Mouse (Mus musculus) monocyte, adult 5-6 weeks (primary cell): Measurements from ENCODE around the gene Paics. TPM values are rescaled to one million over a fixed set of nuclear protein-coding genes. Genes with fewer than 3 reads are reported as not detected.
"Not testable (repeated sequence)": the region's sequence is repeated elsewhere in the genome, so short reads cannot be mapped to it uniquely, and the experiment has no call there.

ENCODE experiments used
- ATAC-seq: fragments of 153-309, 156-312 bp; replicated peaks from 2 replicates; pipeline ENCODE4 v1.8.0; 2017; ENCODE audit warnings: mild to moderate bottlenecking; ENCODE audit not compliant: low TSS enrichment, insufficient number of reproducible peaks, severe bottlenecking, poor library complexity, low FRiP score
- total RNA-seq: library from RNA; stranded (forward); fragments of 200-1000, 200-491, 200-594 nt; gene quantifications from 3 replicates; pipeline ENCODE4 v1.2.3, GENCODE M21; 2017

The Paics gene
- total RNA-seq, 1 experiment from 2014 or later: 104 TPM

DNA sequence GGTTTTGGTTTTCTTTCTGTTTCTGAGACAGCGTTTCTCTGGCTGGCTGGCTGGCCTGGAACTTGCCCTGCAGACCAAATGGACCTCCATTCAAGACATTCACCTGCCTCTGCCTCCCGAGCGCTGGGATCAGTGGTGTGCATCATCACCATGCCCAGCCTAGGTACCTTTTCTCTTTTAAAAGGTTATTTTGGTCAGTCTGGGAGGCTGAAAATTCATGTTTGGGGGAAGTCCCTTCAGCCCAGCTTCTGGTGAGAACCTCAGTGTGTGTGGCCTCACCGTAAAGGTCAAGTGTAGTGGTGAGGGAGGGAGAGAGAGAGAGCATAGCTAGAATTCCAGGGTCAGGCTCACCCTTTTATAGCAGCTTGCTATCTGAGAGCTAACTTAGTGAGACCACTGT, 3.3 kb upstream of the Paics start:
- ATAC-seq: no peak

DNA sequence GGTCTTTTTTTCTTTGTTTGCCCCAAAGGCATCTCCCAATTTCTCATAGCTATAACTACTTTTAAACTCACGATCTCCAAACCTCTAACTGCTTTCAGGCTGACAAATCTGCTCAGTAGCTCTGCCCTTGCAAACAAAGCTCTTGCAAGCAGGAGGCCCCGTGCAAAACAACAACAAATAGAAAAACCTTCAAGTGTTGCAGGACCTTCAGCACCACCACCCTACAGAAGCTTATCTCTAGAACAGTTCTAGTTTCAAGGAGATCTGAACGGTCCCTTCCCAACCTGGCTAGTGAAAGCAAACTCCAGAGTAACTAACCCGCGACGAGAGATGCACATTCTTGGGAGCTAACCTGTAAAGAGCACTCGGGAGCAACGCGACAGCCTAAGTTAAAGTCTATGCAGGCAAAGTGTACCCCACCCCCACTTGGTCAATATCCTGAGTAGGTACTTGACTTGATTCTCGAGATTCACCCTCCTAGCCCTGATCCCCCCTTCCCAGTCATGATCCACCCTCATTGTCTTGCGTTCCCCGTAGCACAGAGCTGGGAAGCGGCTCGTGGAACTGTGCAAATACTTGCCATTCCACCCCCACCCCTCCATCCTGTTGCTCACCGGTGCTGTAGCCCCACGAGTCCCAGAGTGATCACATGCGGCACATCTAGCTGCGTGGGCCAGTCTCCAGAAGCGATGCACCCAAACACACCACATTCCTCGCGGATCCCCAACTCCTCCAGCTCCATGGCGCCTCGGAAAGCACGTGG, 583 bp upstream of the Paics start:
- no peak for ATAC-seq

DNA sequence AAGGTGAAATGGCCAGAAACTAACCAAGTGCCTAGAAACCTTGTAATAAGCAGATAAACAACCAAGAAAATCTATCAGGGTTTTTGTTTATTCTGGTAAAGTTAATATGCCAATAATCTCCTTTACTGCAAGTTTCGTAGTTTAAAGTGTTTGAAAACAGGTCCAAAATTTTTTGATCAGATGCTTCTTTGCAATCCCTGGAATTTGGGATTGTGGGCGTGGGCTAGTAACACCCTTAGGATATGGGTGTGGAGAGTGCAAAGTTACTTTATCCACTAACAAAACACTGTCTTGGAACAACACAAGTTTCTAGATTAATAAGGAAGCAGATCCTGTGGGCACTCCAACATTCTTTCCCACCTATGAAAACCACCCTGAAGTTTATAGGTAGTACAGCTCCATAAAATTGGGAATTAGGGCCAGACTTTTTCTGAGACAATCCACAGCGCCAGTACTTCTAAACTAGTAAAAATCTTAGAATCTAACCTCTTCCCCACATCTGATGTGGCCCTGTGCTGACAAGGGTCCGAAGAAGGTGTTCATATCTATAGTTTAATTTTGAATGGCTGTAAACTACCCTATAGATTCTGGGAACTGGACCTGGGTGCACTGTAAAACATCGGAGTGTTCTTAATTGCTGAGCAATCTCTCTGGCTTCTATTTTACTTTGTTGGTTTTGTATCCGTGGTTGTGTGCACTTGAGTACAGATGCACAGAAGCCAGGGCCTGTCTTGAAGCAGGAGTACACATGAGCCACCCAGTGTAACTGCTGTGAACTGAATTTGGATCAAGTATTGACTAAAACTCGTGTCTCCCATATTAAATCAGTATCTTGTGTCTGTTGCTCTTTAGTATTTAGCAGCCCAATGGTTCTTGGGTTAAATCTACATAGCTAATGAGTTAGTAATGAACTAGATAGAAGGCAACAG, 1.3 kb downstream of the Paics start:
- no peak for ATAC-seq

- ATAC-seq: no peak
These were observed 2.7 kb downstream of the Paics start for GRCm38 (mm10) chr5:76953794-76954193.

DNA sequence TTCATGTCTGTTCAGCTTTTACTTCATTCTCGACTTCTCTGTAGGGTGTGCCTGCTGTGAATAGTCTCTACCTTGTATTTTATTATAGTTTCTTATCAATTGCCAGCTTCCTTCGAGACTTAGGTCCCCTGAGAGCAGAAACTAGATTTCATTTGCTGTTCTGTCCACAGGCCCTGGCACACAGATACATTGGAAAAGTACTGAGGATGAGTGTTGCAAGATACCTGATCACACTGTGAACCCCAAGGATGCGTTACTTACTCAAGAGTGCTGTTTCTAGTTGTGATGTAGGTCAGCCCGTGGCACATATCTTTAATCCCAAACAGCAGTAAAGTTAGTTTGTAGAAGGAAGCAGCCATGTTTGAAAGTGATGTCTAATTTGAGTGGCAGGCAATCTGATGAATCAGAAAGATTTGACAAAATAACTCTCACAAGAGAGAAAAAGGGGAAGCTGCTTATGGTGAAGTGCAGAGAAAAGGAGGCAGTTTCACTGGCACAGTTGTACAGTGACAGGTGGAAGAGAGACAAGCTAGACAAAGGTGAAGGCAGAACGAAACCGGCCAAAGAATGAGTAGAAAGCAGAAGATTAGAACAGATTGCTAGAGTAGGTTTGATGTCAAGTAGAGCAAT, 3.3 kb downstream of the Paics start:
- ATAC-seq: no peak

DNA sequence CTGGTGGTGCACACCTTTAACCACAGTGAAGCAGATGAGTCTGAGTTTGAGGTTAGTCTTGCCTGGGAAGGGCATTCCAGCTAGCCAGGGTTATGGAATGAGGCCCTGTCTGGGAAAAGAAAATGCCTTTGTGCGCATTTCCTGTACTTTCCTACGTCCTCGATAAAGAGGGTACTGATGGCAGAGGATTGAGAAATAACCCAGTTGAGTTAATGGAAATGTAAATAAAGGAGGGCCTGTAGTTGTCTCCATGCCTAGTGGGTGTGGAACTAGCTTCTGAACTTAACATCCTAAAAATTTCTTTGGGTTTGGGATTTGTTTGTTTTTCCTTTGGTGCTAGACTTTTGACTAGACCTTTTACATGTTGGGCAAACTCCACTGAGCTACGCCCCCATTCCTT, 4.4 kb downstream of the Paics start:
- ATAC-seq: no peak

DNA sequence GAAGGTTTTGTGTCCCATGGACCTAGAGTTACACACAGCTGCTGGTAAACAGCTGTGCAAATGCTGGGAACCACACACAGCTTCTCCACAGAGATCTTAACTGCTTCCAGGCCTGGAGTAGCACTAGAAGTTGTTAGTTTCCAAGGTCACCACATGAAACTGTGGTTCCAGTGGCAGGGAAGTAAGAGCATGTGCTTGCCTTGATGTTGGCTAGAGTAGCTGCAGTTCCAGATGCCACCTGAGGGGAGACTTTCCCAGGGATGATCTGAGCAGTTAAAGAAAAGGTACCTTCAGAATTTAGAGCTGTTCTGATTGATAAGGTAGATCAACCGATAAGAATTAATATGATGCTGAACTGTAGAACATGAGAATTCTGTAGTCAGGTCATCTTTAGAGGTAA, 6.8 kb downstream of the Paics start:
- ATAC-seq: peak; percentile 66; the same call in 1 of the 2 replicates

- no peak for ATAC-seq
These were observed 8.5 kb downstream of the Paics start for GRCm38 (mm10) chr5:76959587-76959986.

- no peak for ATAC-seq
These were observed 11.4 kb downstream of the Paics start for GRCm38 (mm10) chr5:76962545-76962944.

- no peak for ATAC-seq
These were observed 13.5 kb downstream of the Paics start for GRCm38 (mm10) chr5:76964651-76965050.

DNA sequence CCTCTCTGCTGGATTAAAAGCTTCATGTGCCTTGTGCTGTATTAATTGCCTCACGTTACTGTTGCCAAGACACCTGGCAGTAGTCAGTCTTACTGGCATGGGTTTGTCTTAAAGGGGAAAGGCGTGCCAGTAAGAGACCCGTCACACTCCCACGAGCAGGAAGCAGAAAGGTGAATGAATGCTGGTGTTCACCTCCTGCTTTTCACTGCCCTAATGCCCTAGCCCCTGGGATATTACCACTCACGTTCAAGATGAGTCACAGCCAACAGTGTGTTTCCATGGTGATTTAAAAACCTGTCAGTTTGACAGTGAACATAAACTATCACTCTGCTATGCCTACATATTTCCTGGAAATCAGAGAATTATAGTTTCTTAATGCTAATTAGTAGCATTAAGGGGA, 18.1 kb downstream of the Paics start:
- no peak for ATAC-seq

GRCm38 (mm10) chr5:76971115-76971514, 20.0 kb downstream of the Paics start:
- not testable (repeated sequence) for ATAC-seq

- ATAC-seq: no peak
These were observed 22.4 kb downstream of the Paics start for GRCm38 (mm10) chr5:76973488-76973887.

GRCm38 (mm10) chr5:76974207-76974553, 23.1 kb downstream of the Paics start:
- peak; percentile 9; the same call in 1 of the 2 replicates for ATAC-seq

- peak; percentile 94 for ATAC-seq
These were observed 23.6 kb downstream of the Paics start, which contains the start of gene Srp72 for GRCm38 (mm10) chr5:76974554-76975285. Gene Srp72, plus strand, starts transcription at chr5:76974683.

DNA sequence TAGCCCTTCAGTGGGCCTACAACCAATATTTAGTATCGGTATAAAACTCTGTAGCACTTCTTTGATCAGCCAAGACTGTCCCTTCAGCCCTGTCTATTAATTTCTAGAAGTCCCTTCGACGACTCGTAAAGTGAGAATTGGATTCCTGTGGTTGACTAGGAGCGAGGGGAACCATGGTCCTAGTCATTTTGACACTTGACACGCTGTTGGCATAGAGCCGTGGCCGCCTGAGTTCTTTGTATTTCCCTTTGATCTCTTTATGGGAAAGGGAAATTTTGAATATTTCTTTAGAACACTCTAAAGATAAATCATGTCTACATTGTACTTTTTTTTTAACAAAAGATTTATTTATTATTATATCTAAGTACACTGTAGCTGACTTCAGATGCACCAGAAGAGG, 24.6 kb downstream of the Paics start:
- ATAC-seq: no peak

DNA sequence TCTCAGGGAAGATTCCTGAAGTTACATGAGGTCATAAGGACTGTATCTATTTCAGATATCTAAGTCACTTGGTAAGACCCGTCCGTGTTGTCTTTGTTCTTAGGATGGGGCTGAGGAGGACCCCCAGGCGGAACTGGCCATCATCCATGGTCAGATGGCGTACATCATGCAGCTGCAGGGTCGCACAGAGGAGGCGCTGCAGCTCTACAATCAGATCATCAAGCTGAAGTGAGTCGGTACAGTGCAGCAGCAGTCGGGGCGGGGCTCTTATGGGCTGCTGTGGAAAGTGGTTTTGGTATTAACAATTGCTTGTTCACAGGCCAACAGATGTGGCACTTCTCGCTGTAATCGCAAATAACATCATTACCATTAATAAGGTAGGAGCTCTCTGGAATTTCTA, 32.9 kb downstream of the Paics start:
- no peak for ATAC-seq

GRCm38 (mm10) chr5:76990789-76991188, 39.7 kb downstream of the Paics start:
- ATAC-seq: no peak
